ENCODE assay signal across 8 mouse cellular contexts in genomic region chr10:61625381-61626257, GRCm38 (mm10). TPM values are rescaled to one million over a fixed set of nuclear protein-coding genes. Genes with fewer than 3 reads are reported as not detected.
DNase-seq lines count a peak whose midpoint lies in the region; ATAC-seq and TF ChIP-seq lines count a peak whose summit lies in the region.

No protein-coding gene starts in this region.

- H3K27ac ChIP-seq in brown adipose tissue, adult 24 weeks (replicated peaks; ENCODE audit: low read depth, low read length) = no peak overlapping the region
- H3K27ac ChIP-seq in intestine, postnatal 0 days (ENCODE audit: low read depth, low read length) = no peak overlapping the region
- H3K27ac ChIP-seq in lung, embryonic 15.5 days = no peak overlapping the region

- H3K4me1 ChIP-seq in brown adipose tissue, adult 24 weeks (ENCODE audit: control insufficient read depth, insufficient read depth, insufficient read length, low read length) = peaks cover 19% of the 10 kb centered on the region
- H3K4me1 ChIP-seq in intestine, postnatal 0 days (replicated peaks; ENCODE audit: control insufficient read depth, insufficient read depth, low read length) = no peaks in the 10 kb centered on the region; the same call in 1 of the 2 replicates
- H3K4me1 ChIP-seq in lung, embryonic 15.5 days = peaks cover 30% of the 10 kb centered on the region

- peak overlapping the region; percentile 64 for H3K4me2 ChIP-seq in intestine, postnatal 0 days (replicated peaks; ENCODE audit: low read depth)
- H3K4me2 ChIP-seq in lung, embryonic 15.5 days = peak overlapping the region; percentile 89

- 0 out of 2 replicates have a peak, but pooled peaks have one; percentile 25 for ATAC-seq in intestine, postnatal 0 days
- no peak; the same call in 1 of the 2 replicates for ATAC-seq in lung, embryonic 15.5 days (ENCODE audit: borderline replicate concordance, extremely low read depth, low FRiP score, low TSS enrichment)

- peak overlapping the region; percentile 40 for H3K4me3 ChIP-seq in brown adipose tissue, adult 24 weeks (ENCODE audit: insufficient read depth, low read depth, low read length)
- H3K4me3 ChIP-seq in intestine, postnatal 0 days (ENCODE audit: low read depth, low read length) = peak overlapping the region; percentile 32
- peak overlapping the region; percentile 37 for H3K4me3 ChIP-seq in lung, embryonic 15.5 days

- DNase-seq in ovary, postnatal 36 days (ENCODE audit: low spot score) = peak; percentile 28
- no peak for DNase-seq in ovary, postnatal 10 days (ENCODE audit: low spot score)
- peak; percentile 8 to 9 for DNase-seq in frontal cortex, postnatal 25 days (ENCODE audit: low spot score in 2 of 2)
- peak; percentile 73 for DNase-seq in retina, postnatal 1 day
- DNase-seq in ovary, postnatal 14 days (ENCODE audit: low spot score) = no peak

- no peak for TF ChIP-seq CTCF in intestine, postnatal 0 days (IDR thresholded peaks at IDR 0.05; ENCODE audit: low read depth)

- 6% methylated on average over 74 of the region's 74 CpGs for WGBS in intestine, postnatal 0 days
- WGBS in lung, embryonic 15.5 days = 4% methylated on average over 74 of the region's 74 CpGs

- H3K27me3 ChIP-seq in intestine, postnatal 0 days (replicated peaks; ENCODE audit: control insufficient read depth, insufficient read depth, low read length) = peaks cover 25% of the 10 kb centered on the region
- H3K27me3 ChIP-seq in lung, embryonic 15.5 days = peaks cover 21% of the 10 kb centered on the region

- no peak overlapping the region for H3K9ac ChIP-seq in intestine, postnatal 0 days (ENCODE audit: low read depth, low read length)
- H3K9ac ChIP-seq in lung, embryonic 15.5 days = peak overlapping the region; percentile 13; the same call in 1 of the 2 replicates

- no peaks in the 10 kb centered on the region for H3K36me3 ChIP-seq in intestine, postnatal 0 days (ENCODE audit: control insufficient read depth, insufficient read depth)
- no peaks in the 10 kb centered on the region for H3K36me3 ChIP-seq in lung, embryonic 15.5 days

- no peaks in the 10 kb centered on the region for H3K9me3 ChIP-seq in intestine, postnatal 0 days (ENCODE audit: control insufficient read depth)
- no peaks in the 10 kb centered on the region for H3K9me3 ChIP-seq in lung, embryonic 15.5 days

RNA-seq across cellular contexts. Expression of gene Ppa1, which starts 22.7 kb away (rescaled TPM):
- 159 and 188 TPM in 2 replicates for polyA plus RNA-seq in brown adipose tissue, adult 24 weeks (2012; ENCODE audit: insufficient read depth, insufficient read length, missing spikeins)
- 194 and 204 TPM in 2 replicates for polyA plus RNA-seq in intestine, postnatal 0 days (2015; fragmentation: Nextera tagmentation; extraction: Ambion mirVana)
- polyA plus RNA-seq in lung, embryonic 15.5 days (2015; fragmentation: Nextera tagmentation; extraction: Ambion mirVana) = 171 and 188 TPM in 2 replicates

RNA-seq across cellular contexts. Expression of gene Npffr1, which starts 30.3 kb away (rescaled TPM):
- polyA plus RNA-seq in brown adipose tissue, adult 24 weeks (2012; ENCODE audit: insufficient read depth, insufficient read length, missing spikeins) = 0.42 and 0.99 TPM in 2 replicates
- 0.16 and 0.17 TPM in 2 replicates for polyA plus RNA-seq in intestine, postnatal 0 days (2015; fragmentation: Nextera tagmentation; extraction: Ambion mirVana)
- polyA plus RNA-seq in lung, embryonic 15.5 days (2015; fragmentation: Nextera tagmentation; extraction: Ambion mirVana) = 0.06 TPM in 1 of 2 replicates, not detected in the other

RNA-seq across cellular contexts. Expression of gene Sar1a, which starts 54.5 kb away (rescaled TPM):
- 79.8 and 89.1 TPM in 2 replicates for polyA plus RNA-seq in brown adipose tissue, adult 24 weeks (2012; ENCODE audit: insufficient read depth, insufficient read length, missing spikeins)
- 105 and 111 TPM in 2 replicates for polyA plus RNA-seq in intestine, postnatal 0 days (2015; fragmentation: Nextera tagmentation; extraction: Ambion mirVana)
- 242 and 243 TPM in 2 replicates for polyA plus RNA-seq in lung, embryonic 15.5 days (2015; fragmentation: Nextera tagmentation; extraction: Ambion mirVana)

Comparison
In these comparisons a context has a peak if more than half of its experiments do, and no peak if none do; other contexts are left out.
1. DNase-seq: peak in ovary, postnatal 36 days (single experiment), frontal cortex, postnatal 25 days (2 of 2) and retina, postnatal 1 day (single experiment); none in ovary, postnatal 10 days (single experiment) and ovary, postnatal 14 days (single experiment).
2. Peak in every context shown above with its lines, with median percentiles within 50 percentile points of each other: H3K4me3 ChIP-seq.